Mouse (Mus musculus): ENCODE measurements around the gene Lamc1.

DNA sequence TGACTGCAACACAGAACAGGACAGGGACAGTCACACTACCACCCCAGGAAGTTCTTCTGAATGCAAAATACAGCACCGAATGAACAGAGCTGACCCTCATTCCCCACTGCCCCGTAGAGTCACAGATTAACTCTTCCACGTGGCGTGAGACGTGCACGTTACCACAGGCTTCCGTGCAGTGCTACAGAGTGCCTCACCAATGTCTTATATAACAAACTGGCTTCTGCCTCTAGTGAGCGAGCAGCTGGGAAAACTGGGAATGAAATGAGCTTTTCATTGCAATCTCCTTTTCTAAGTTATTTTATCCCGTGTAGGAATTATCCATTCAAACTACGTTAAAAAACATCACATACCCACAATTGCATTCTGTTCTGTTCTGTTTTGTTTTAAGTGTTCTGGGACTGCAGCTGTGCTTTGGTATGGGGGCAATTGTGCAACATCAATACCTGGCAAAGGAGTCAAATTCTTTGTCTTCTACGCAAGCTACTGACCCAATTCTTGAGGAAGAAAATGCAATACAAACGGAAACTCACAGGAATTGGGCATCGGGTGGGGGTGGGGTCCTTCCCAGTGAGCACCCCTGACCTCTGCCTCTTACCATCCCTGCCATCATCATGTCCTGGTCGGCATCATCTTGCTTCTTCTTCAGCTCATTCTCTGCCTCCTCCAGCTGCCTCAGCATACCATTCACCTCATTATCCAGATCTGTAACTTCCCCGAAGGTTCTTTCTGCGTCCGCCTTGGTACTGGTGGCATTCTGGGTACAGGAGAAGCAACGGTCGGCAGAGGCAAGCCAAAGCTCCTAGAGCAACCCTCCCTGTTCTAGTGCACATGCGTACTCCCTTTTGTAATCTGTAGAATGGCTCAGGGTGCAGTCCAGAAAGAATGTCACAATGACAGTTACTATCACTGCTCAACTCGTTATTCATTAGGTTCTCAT is 106.5 kb downstream of the Lamc1 start:
- TF ChIP-seq CTCF (IDR thresholded peaks at IDR 0.05; ENCODE audit: low read depth) (no peak), EP300 (optimal IDR thresholded peaks at IDR 0.05) (no peak)

Data from stomach, postnatal 0 days (tissue).